Mouse (Mus musculus): ENCODE results near the gene Nprl2. TPM values are rescaled to one million over a fixed set of nuclear protein-coding genes. Genes with fewer than 3 reads are reported as not detected.

Gene Nprl2
- total and polyA plus RNA-seq, 2 experiments from 2014 or later = 59.9 to 65.9 TPM

- H3K27ac ChIP-seq (ENCODE audit: low read depth, low read length) = no peak overlapping the region
- H3K9ac ChIP-seq = no peak overlapping the region
- TF ChIP-seq CTCF (IDR thresholded peaks at IDR 0.05; ENCODE audit: low read depth) = no peak
- H3K4me1 ChIP-seq (ENCODE audit: insufficient read depth) = no peaks in the 10 kb centered on the region
- H3K4me3 ChIP-seq (ENCODE audit: low read depth, low read length) = no peak overlapping the region
- no peaks in the 10 kb centered on the region for H3K27me3 ChIP-seq (ENCODE audit: insufficient read depth, low read length)
- H3K9me3 ChIP-seq (ENCODE audit: low read length) = no peaks in the 10 kb centered on the region
- DNase-seq = no peak
- no peak for ATAC-seq
- WGBS = 34% methylated on average over 6 of the region's 6 CpGs
- no peaks in the 10 kb centered on the region for H3K36me3 ChIP-seq (ENCODE audit: insufficient read depth)
- no peak overlapping the region for H3K4me2 ChIP-seq (ENCODE audit: low read depth)
Observed at GRCm38 (mm10) chr9:107520331-107520730, 21.7 kb upstream of the Nprl2 start.

- H3K9me3 ChIP-seq (ENCODE audit: low read length) = no peaks in the 10 kb centered on the region
- 65% methylated on average over 5 of the region's 5 CpGs for WGBS
- no peak overlapping the region for H3K27ac ChIP-seq (ENCODE audit: low read depth, low read length)
- no peak overlapping the region for H3K9ac ChIP-seq
- TF ChIP-seq CTCF (IDR thresholded peaks at IDR 0.05; ENCODE audit: low read depth) = no peak
- no peak overlapping the region for H3K4me3 ChIP-seq (ENCODE audit: low read depth, low read length)
- H3K36me3 ChIP-seq (ENCODE audit: insufficient read depth) = no peaks in the 10 kb centered on the region
- no peak overlapping the region for H3K4me2 ChIP-seq (ENCODE audit: low read depth)
- ATAC-seq (no peak), DNase-seq (no peak)
- H3K4me1 ChIP-seq (ENCODE audit: insufficient read depth) = no peaks in the 10 kb centered on the region
- H3K27me3 ChIP-seq (ENCODE audit: insufficient read depth, low read length) = 0 out of 2 replicates have a peak, but pooled peaks cover 3% of the 10 kb centered on the region
Observed at GRCm38 (mm10) chr9:107521190-107521589, 20.8 kb upstream of the Nprl2 start.

GRCm38 (mm10) chr9:107521711-107522399 lies 20.2 kb upstream of the Nprl2 start:
- 24% methylated on average over 25 of the region's 25 CpGs for WGBS
- 0 out of 2 replicates have a peak overlapping the region, but pooled peaks have one; percentile 13 for H3K4me2 ChIP-seq (ENCODE audit: low read depth)
- H3K27me3 ChIP-seq (ENCODE audit: insufficient read depth, low read length) = peaks cover 7% of the 10 kb centered on the region; the same call in 1 of the 2 replicates
- no peak overlapping the region for H3K9ac ChIP-seq
- ATAC-seq (peak; percentile 51), DNase-seq (peak; percentile 40)
- no peaks in the 10 kb centered on the region for H3K4me1 ChIP-seq (ENCODE audit: insufficient read depth)
- TF ChIP-seq CTCF (IDR thresholded peaks at IDR 0.05; ENCODE audit: low read depth) = no peak
- H3K27ac ChIP-seq (ENCODE audit: low read depth, low read length) = no peak overlapping the region
- no peaks in the 10 kb centered on the region for H3K9me3 ChIP-seq (ENCODE audit: low read length)
- no peaks in the 10 kb centered on the region for H3K36me3 ChIP-seq (ENCODE audit: insufficient read depth)
- no peak overlapping the region for H3K4me3 ChIP-seq (ENCODE audit: low read depth, low read length)

- no peak for TF ChIP-seq CTCF (IDR thresholded peaks at IDR 0.05; ENCODE audit: low read depth)
- 22% methylated on average over 2 of the region's 2 CpGs for WGBS
- H3K36me3 ChIP-seq (ENCODE audit: insufficient read depth) = no peaks in the 10 kb centered on the region
- no peak overlapping the region for H3K27ac ChIP-seq (ENCODE audit: low read depth, low read length)
- ATAC-seq (no peak), DNase-seq (no peak)
- no peak overlapping the region for H3K9ac ChIP-seq
- H3K4me1 ChIP-seq (ENCODE audit: insufficient read depth) = no peaks in the 10 kb centered on the region
- no peak overlapping the region for H3K4me3 ChIP-seq (ENCODE audit: low read depth, low read length)
- H3K4me2 ChIP-seq (ENCODE audit: low read depth) = 0 out of 2 replicates have a peak overlapping the region, but pooled peaks have one; percentile 13
- H3K9me3 ChIP-seq (ENCODE audit: low read length) = no peaks in the 10 kb centered on the region
- H3K27me3 ChIP-seq (ENCODE audit: insufficient read depth, low read length) = peaks cover 7% of the 10 kb centered on the region; the same call in 1 of the 2 replicates
Observed at GRCm38 (mm10) chr9:107522400-107522711, 19.7 kb upstream of the Nprl2 start.

- Histone ChIP-seq H3K9ac (peak overlapping the region; percentile 37), H3K36me3 (ENCODE audit: insufficient read depth) (no peaks in the 10 kb centered on the region), H3K9me3 (ENCODE audit: low read length) (no peaks in the 10 kb centered on the region), H3K4me1 (ENCODE audit: insufficient read depth) (no peaks in the 10 kb centered on the region), H3K4me3 (ENCODE audit: low read depth, low read length) (peak overlapping the region; percentile 34), H3K4me2 (ENCODE audit: low read depth) (peak overlapping the region; percentile 50), H3K27ac (ENCODE audit: low read depth, low read length) (no peak overlapping the region), H3K27me3 (ENCODE audit: insufficient read depth, low read length) (peaks cover 7% of the 10 kb centered on the region; the same call in 1 of the 2 replicates)
- DNase-seq = peak; percentile 49
- TF ChIP-seq CTCF (IDR thresholded peaks at IDR 0.05; ENCODE audit: low read depth) = peak; percentile 34
- peak; percentile 66 for ATAC-seq
- WGBS = 6% methylated on average over 39 of the region's 44 CpGs
Observed at GRCm38 (mm10) chr9:107526198-107527026, 15.6 kb upstream of the Nprl2 start.

- H3K27me3 ChIP-seq (ENCODE audit: insufficient read depth, low read length) = no peaks in the 10 kb centered on the region
- peak; percentile 100 for ATAC-seq
- H3K4me3 ChIP-seq (ENCODE audit: low read depth, low read length) = peak within 1 kb of the TSS; percentile 90
- H3K36me3 ChIP-seq (ENCODE audit: insufficient read depth) = peaks cover 16% of the 10 kb centered on the region
- no peaks in the 10 kb centered on the region for H3K9me3 ChIP-seq (ENCODE audit: low read length)
- peak; percentile 52 for TF ChIP-seq CTCF (IDR thresholded peaks at IDR 0.05; ENCODE audit: low read depth)
- peak within 1 kb of the TSS; percentile 85 for H3K9ac ChIP-seq
- H3K4me2 ChIP-seq (ENCODE audit: low read depth) = peak within 1 kb of the TSS; percentile 98
- under 1% methylated on average over 48 of the region's 48 CpGs for WGBS
- peak within 1 kb of the TSS; percentile 85 for H3K27ac ChIP-seq (ENCODE audit: low read depth, low read length)
- peaks cover 22% of the 10 kb centered on the region for H3K4me1 ChIP-seq (ENCODE audit: insufficient read depth)
- DNase-seq = peak; percentile 98
Observed at GRCm38 (mm10) chr9:107533791-107534407, 8.1 kb upstream of the Nprl2 start, which contains the start of gene Tmem115. Gene Tmem115, plus strand, starts transcription at chr9:107533945.

Data from forebrain, postnatal 0 days (tissue).